Mouse (Mus musculus): Measurements from ENCODE around the gene Oprl1. TPM values are rescaled to one million over a fixed set of nuclear protein-coding genes. Genes with fewer than 3 reads are reported as not detected.
A peak's percentile ranks its signal among the peaks of the same experiment; 100 is the strongest.

The Oprl1 gene
- polyA plus RNA-seq, 1 experiment from 2014 or later, result 2.0 TPM

DNA sequence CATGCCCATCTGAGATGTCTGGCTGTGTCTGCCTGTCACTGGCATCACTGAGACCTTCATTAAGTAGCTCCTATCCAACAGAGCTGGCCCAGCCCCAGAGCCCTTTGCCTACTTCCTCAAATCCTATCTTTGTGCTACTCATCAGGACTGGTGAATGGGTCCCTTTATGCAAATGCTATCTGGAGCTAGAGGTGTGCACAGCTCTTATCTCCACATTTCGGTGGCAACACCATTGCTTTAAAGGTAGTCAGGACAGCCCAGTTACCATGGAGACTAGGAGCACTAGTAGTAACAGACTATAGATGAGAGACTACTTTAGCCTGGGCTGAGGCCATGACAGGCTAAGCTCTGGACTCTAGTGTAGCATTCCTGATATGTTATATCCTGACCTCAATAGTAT is 30.1 kb upstream of the Oprl1 start:
- Histone ChIP-seq H3K27ac (replicated peaks; ENCODE audit: low read depth, low read length) (no peak overlapping the region), H3K9ac (ENCODE audit: low read depth, low read length) (no peak overlapping the region), H3K4me2 (ENCODE audit: low read depth, low read length) (no peak overlapping the region), H3K36me3 (ENCODE audit: control insufficient read depth, insufficient read depth, low read length) (peaks cover 40% of the 10 kb centered on the region), H3K27me3 (replicated peaks; ENCODE audit: control insufficient read depth, insufficient read depth, low read length) (no peaks in the 10 kb centered on the region), H3K4me1 (ENCODE audit: control insufficient read depth, insufficient read depth, low read length) (peaks cover 5% of the 10 kb centered on the region; the same call in 1 of the 2 replicates), H3K9me3 (ENCODE audit: control insufficient read depth, low read length) (no peaks in the 10 kb centered on the region), H3K4me3 (ENCODE audit: low read depth, low read length) (no peak overlapping the region)
- 81% methylated on average over 1 of the region's 1 CpGs for WGBS
- ATAC-seq (ENCODE audit: low read depth) (no peak), DNase-seq (ENCODE audit: low spot score) (no peak)

DNA sequence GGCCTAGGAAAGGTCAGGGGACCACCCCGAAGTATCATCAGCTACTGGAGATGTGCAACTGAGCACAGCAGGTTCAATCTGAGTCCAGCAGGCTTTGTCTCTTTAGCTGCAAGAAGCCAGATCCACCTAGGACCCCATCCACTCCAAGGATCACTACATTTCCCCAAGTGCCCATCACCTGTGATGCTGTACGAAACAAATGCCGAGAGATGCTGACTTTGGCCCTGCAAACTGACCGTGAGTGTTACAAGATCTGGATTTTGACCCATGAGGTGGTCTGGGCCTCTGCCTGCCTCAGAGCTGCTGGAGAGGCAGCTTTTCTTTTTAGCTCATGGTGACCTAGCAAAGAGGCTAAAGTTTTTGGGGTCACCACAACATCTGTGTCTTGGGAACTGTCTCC is 29.1 kb upstream of the Oprl1 start:
- Histone ChIP-seq H3K4me1 (ENCODE audit: control insufficient read depth, insufficient read depth, low read length) (peaks cover 4% of the 10 kb centered on the region; the same call in 1 of the 2 replicates), H3K4me3 (ENCODE audit: low read depth, low read length) (no peak overlapping the region), H3K27ac (replicated peaks; ENCODE audit: low read depth, low read length) (no peak overlapping the region), H3K36me3 (ENCODE audit: control insufficient read depth, insufficient read depth, low read length) (peaks cover 50% of the 10 kb centered on the region), H3K4me2 (ENCODE audit: low read depth, low read length) (no peak overlapping the region), H3K9me3 (ENCODE audit: control insufficient read depth, low read length) (no peaks in the 10 kb centered on the region), H3K9ac (ENCODE audit: low read depth, low read length) (no peak overlapping the region), H3K27me3 (replicated peaks; ENCODE audit: control insufficient read depth, insufficient read depth, low read length) (no peaks in the 10 kb centered on the region)
- DNase-seq (ENCODE audit: low spot score), result no peak
- WGBS, result 96% methylated on average over 4 of the region's 4 CpGs
- no peak for ATAC-seq (ENCODE audit: low read depth)

DNA sequence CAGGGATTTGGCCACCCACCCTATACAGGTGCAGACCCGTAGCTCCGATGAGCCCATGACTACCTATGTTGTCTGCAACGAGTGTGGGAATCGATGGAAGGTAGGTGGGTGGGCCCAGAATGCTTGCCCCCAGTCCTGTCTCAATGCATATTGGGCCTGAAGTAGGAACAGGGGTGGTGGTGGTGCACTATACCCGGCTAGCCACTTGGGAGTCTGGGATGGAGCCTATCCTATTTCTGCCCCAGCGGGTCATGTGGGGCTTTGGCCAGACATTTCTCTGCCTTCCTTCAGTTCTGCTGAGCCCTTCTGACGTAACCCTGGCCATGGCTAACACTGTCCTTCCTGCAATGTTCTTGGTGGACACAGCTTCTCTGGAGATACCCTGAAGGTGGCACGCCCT is 27.2 kb upstream of the Oprl1 start:
- Histone ChIP-seq H3K4me1 (ENCODE audit: control insufficient read depth, insufficient read depth, low read length) (peaks cover 3% of the 10 kb centered on the region; the same call in 1 of the 2 replicates), H3K9me3 (ENCODE audit: control insufficient read depth, low read length) (no peaks in the 10 kb centered on the region), H3K36me3 (ENCODE audit: control insufficient read depth, insufficient read depth, low read length) (peaks cover 51% of the 10 kb centered on the region), H3K27me3 (replicated peaks; ENCODE audit: control insufficient read depth, insufficient read depth, low read length) (no peaks in the 10 kb centered on the region), H3K27ac (replicated peaks; ENCODE audit: low read depth, low read length) (no peak overlapping the region), H3K9ac (ENCODE audit: low read depth, low read length) (no peak overlapping the region), H3K4me3 (ENCODE audit: low read depth, low read length) (no peak overlapping the region), H3K4me2 (ENCODE audit: low read depth, low read length) (no peak overlapping the region)
- no peak for DNase-seq (ENCODE audit: low spot score)
- 90% methylated on average over 8 of the region's 8 CpGs for WGBS
- ATAC-seq (ENCODE audit: low read depth), result no peak

DNA sequence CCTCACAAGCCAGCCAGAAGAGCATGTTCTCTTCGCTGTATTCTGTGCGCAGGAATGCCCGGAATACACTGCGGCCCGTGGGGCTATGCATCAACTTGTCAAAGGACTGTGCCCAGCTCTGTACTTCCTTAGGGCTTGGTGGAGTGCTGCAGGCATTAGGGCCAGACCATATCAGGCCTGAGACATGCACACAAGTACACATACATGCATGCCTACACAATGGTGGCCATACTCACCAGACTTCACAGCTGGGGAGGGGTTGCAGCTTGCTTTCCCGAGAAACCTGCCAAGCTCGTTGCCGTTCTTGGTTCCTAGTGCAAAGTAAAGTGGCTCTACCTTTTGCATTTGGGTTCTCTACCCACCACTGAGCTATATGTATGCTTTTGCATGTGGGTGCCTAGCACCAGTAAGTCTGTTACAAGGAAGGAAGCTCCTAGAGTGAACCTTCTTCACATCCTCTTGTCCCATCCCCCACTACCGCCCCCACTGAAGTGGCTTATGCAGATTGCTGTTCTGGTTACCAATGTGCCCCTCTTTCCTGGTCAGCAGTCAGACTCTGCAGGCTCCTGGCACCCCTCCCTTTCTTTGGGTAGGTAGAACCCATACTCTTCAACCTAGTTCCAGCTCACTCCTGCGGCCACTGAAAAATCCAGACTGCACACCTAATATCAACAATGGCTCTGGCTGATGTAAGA is 25.2 kb upstream of the Oprl1 start:
- WGBS, result 90% methylated on average over 10 of the region's 10 CpGs

DNA sequence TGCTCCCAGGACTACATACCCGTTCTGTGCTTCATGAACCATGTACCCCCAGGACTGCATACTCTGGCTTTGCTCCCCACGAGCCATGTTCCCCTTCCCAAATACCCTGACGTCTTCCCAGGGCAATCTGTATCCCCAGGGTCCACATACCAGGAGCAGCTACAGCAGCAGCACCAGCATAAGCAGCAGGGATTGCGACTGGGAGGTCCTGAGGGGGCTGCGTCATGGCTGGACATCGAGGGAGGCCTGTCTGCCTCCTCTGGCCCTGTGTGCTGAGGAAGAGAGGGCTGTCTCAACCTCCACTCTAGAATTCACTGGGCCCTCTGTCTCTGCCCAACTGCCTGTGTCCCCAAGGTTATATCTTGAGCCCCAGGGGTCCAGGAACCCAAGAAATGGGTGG is 23.7 kb upstream of the Oprl1 start:
- H3K9ac ChIP-seq (ENCODE audit: low read depth, low read length), result no peak overlapping the region
- H3K9me3 ChIP-seq (ENCODE audit: control insufficient read depth, low read length), result no peaks in the 10 kb centered on the region
- DNase-seq (ENCODE audit: low spot score), result no peak
- H3K4me1 ChIP-seq (ENCODE audit: control insufficient read depth, insufficient read depth, low read length), result peaks cover 9% of the 10 kb centered on the region; the same call in 1 of the 2 replicates
- peaks cover 47% of the 10 kb centered on the region for H3K36me3 ChIP-seq (ENCODE audit: control insufficient read depth, insufficient read depth, low read length)
- H3K27ac ChIP-seq (replicated peaks; ENCODE audit: low read depth, low read length), result no peak overlapping the region
- WGBS, result 84% methylated on average over 6 of the region's 6 CpGs
- H3K4me3 ChIP-seq (ENCODE audit: low read depth, low read length), result no peak overlapping the region
- no peak overlapping the region for H3K4me2 ChIP-seq (ENCODE audit: low read depth, low read length)
- H3K27me3 ChIP-seq (replicated peaks; ENCODE audit: control insufficient read depth, insufficient read depth, low read length), result no peaks in the 10 kb centered on the region
- ATAC-seq (ENCODE audit: low read depth), result no peak

More for the DNA sequence above, 25.2 kb upstream of the Oprl1 start:
- Histone ChIP-seq H3K9ac (ENCODE audit: low read depth, low read length) (no peak overlapping the region), H3K4me3 (ENCODE audit: low read depth, low read length) (no peak overlapping the region), H3K4me2 (ENCODE audit: low read depth, low read length) (no peak overlapping the region), H3K4me1 (ENCODE audit: control insufficient read depth, insufficient read depth, low read length) (peaks cover 9% of the 10 kb centered on the region; the same call in 1 of the 2 replicates), H3K9me3 (ENCODE audit: control insufficient read depth, low read length) (no peaks in the 10 kb centered on the region), H3K27ac (replicated peaks; ENCODE audit: low read depth, low read length) (no peak overlapping the region), H3K36me3 (ENCODE audit: control insufficient read depth, insufficient read depth, low read length) (peaks cover 51% of the 10 kb centered on the region), H3K27me3 (replicated peaks; ENCODE audit: control insufficient read depth, insufficient read depth, low read length) (no peaks in the 10 kb centered on the region)
- DNase-seq (ENCODE audit: low spot score) (no peak), ATAC-seq (ENCODE audit: low read depth) (no peak)

DNA sequence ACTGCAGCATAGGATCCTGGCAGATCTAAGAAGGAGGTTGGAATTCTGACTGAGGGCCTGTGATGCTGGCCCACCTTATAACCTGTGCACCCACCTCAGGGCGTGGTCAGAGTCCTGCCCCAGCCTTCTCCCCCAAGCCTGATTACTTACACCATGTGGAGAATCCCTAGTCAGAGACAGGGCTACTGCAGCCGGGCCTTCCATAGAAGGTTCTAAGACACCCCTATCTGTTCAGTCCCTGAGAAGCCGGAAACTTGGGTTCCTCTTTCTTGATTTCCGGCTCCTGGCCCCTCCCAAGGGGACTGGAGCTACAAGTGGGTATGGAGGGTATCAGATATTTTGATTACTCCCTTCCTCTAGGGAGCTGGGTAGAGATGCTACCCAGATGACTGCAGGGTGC is 23.2 kb upstream of the Oprl1 start:
- DNase-seq (ENCODE audit: low spot score), result no peak
- H3K4me1 ChIP-seq (ENCODE audit: control insufficient read depth, insufficient read depth, low read length), result peaks cover 9% of the 10 kb centered on the region; the same call in 1 of the 2 replicates
- H3K4me3 ChIP-seq (ENCODE audit: low read depth, low read length), result no peak overlapping the region
- peaks cover 42% of the 10 kb centered on the region for H3K36me3 ChIP-seq (ENCODE audit: control insufficient read depth, insufficient read depth, low read length)
- H3K9ac ChIP-seq (ENCODE audit: low read depth, low read length), result no peak overlapping the region
- no peak overlapping the region for H3K27ac ChIP-seq (replicated peaks; ENCODE audit: low read depth, low read length)
- no peak for ATAC-seq (ENCODE audit: low read depth)
- H3K27me3 ChIP-seq (replicated peaks; ENCODE audit: control insufficient read depth, insufficient read depth, low read length), result no peaks in the 10 kb centered on the region
- WGBS, result 89% methylated on average over 4 of the region's 4 CpGs
- no peaks in the 10 kb centered on the region for H3K9me3 ChIP-seq (ENCODE audit: control insufficient read depth, low read length)
- no peak overlapping the region for H3K4me2 ChIP-seq (ENCODE audit: low read depth, low read length)

DNA sequence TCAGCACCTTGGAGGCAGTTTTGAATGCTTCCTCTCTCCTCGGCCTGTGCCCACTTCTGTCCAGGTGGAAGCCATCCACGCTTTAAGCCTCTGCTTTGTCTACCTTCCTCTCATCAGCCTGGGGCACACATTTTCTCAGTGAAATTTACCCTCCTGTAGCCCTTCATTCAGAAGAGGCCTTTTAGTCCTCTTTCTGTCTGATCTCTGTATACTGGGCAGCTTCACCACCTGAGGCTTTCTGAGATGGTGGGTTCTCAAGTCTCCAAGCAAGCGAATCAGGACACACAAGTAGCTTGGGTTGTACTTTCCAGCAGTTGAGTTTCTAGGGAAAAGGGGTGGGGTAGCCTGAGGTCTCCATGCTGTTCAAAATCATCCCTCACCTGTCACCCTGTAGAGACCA is 22.5 kb upstream of the Oprl1 start:
- Histone ChIP-seq H3K36me3 (ENCODE audit: control insufficient read depth, insufficient read depth, low read length) (peaks cover 35% of the 10 kb centered on the region), H3K4me1 (ENCODE audit: control insufficient read depth, insufficient read depth, low read length) (peaks cover 9% of the 10 kb centered on the region; the same call in 1 of the 2 replicates), H3K27me3 (replicated peaks; ENCODE audit: control insufficient read depth, insufficient read depth, low read length) (no peaks in the 10 kb centered on the region), H3K9me3 (ENCODE audit: control insufficient read depth, low read length) (no peaks in the 10 kb centered on the region), H3K27ac (replicated peaks; ENCODE audit: low read depth, low read length) (no peak overlapping the region), H3K4me2 (ENCODE audit: low read depth, low read length) (peak overlapping the region; percentile 93), H3K4me3 (ENCODE audit: low read depth, low read length) (peak overlapping the region; percentile 79; the same call in 1 of the 2 replicates), H3K9ac (ENCODE audit: low read depth, low read length) (peak overlapping the region; percentile 83; the same call in 1 of the 2 replicates)
- 87% methylated on average over 3 of the region's 3 CpGs for WGBS
- no peak for DNase-seq (ENCODE audit: low spot score)
- ATAC-seq (ENCODE audit: low read depth), result no peak

DNA sequence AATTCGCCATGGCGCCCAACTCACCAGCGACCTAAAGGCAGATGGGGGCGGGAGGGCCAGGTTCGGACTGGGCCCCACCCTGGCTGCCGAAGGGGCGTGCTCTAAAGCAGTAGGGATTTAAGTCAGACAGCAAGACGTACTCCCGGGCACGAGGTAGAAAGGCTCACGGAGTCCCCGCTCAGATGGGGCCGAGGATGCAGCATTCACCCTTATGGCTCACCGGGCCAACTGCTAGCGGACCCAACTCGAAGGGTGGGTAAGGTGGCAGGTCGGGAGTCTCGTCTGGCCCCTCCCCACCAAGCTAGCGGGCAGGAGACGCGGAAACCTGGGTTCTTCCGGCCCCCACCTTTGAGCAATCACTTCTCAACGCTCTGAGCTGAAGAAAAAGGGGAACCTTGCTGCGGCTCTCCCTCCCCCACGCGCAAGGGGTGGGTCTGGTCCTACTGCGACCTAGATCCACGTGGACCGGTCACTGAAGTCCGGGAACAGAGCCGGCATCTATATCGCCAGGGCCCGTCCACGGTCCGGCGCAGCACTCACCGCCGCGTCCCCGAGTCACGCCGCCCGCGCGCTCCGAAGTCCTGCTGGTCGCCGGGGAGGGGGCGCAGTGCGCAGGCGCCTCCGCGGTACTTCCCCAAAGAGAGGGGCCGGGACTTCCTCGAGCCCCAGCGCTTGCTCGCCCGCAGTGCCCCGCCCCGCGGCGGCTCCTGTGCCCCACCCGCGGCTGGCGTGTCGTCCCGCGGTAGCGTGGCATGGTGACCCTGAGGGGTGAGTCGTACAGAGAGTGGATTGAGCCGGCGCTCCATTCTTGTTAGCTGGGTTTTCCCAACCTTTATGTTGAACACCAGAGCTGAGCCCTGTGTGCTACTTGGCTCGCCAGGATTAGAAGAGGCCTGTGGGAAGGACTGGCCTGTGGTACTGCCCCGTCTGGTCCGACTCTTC is 21.2 kb upstream of the Oprl1 start, which contains the start of gene Rgs19:
TSS of gene Rgs19 (minus strand) at position 639 of the 942 bp plus-strand sequence.
- Histone ChIP-seq H3K36me3 (ENCODE audit: control insufficient read depth, insufficient read depth, low read length) (peaks cover 22% of the 10 kb centered on the region), H3K9me3 (ENCODE audit: control insufficient read depth, low read length) (no peaks in the 10 kb centered on the region), H3K27me3 (replicated peaks; ENCODE audit: control insufficient read depth, insufficient read depth, low read length) (no peaks in the 10 kb centered on the region), H3K4me3 (ENCODE audit: low read depth, low read length) (peak within 1 kb of the TSS; percentile 79), H3K9ac (ENCODE audit: low read depth, low read length) (peak within 1 kb of the TSS; percentile 83), H3K27ac (replicated peaks; ENCODE audit: low read depth, low read length) (peak within 1 kb of the TSS; percentile 61), H3K4me1 (ENCODE audit: control insufficient read depth, insufficient read depth, low read length) (peaks cover 9% of the 10 kb centered on the region; the same call in 1 of the 2 replicates), H3K4me2 (ENCODE audit: low read depth, low read length) (peak within 1 kb of the TSS; percentile 93)
- ATAC-seq (ENCODE audit: low read depth) (peak; percentile 91), DNase-seq (ENCODE audit: low spot score) (peak; percentile 92)
- 1% methylated on average over 48 of the region's 75 CpGs for WGBS
